Mouse (Mus musculus) G1E (cell line): ENCODE measurements around the gene Tshz2. TPM values are rescaled to one million over a fixed set of nuclear protein-coding genes. Genes with fewer than 3 reads are reported as not detected.
A peak's percentile ranks its signal among the peaks of the same experiment; 100 is the strongest.

Experiments used
- ATAC-seq: 2 replicates; pipeline ENCODE4 v1.8.0; 2016; ENCODE audit warnings: mild to moderate bottlenecking; ENCODE audit not compliant: insufficient number of reproducible peaks, poor library complexity, low FRiP score, severe bottlenecking; ENCODE audit errors: extremely low read depth
- DNase-seq: peaks from one replicate; pipeline ENCODE4 v3.0.0; 2012; ENCODE audit warnings: low spot score
- H3K27me3 ChIP-seq: 2 replicates; pipeline ENCODE4 v1.6.1; 2012; ENCODE audit warnings: mild to moderate bottlenecking, low read length, inconsistent platforms; ENCODE audit not compliant: insufficient read depth
- H3K36me3 ChIP-seq: replicated peaks from 2 replicates; pipeline ENCODE3; 2012; ENCODE audit warnings: mild to moderate bottlenecking, inconsistent platforms
- H3K4me1 ChIP-seq: 2 replicates; pipeline ENCODE4 v1.6.1; 2012; ENCODE audit warnings: low read depth, low read length, inconsistent platforms, mixed read lengths; ENCODE audit not compliant: insufficient read depth
- H3K4me3 ChIP-seq: 2 replicates; pipeline ENCODE4 v1.5.1; 2012; ENCODE audit warnings: low read depth, mild to moderate bottlenecking, inconsistent platforms, low read length, moderate library complexity, mixed read lengths
- H3K9me3 ChIP-seq: replicated peaks from 2 replicates; pipeline ENCODE4 v1.6.1; 2012; ENCODE audit warnings: inconsistent platforms
- CTCF ChIP-seq: IDR thresholded peaks from 2 replicates; pipeline ENCODE4 v1.5.1; 2012; ENCODE audit warnings: low read depth, low read length, inconsistent platforms, mixed read lengths
- GATA1 ChIP-seq: IDR thresholded peaks from 2 replicates; pipeline ENCODE4 v1.6.1; 2012; ENCODE audit warnings: borderline replicate concordance, low read length, inconsistent platforms, mixed read lengths
- GATA2 ChIP-seq: IDR thresholded peaks from 2 replicates; pipeline ENCODE4 v1.6.1; 2012; ENCODE audit warnings: low read depth, low read length, inconsistent platforms, borderline replicate concordance
- POLR2AphosphoS5 ChIP-seq: IDR thresholded peaks from 2 replicates; pipeline ENCODE4 v1.6.1; 2012; ENCODE audit warnings: low read depth, low read length, inconsistent platforms; ENCODE audit not compliant: insufficient replicate concordance
- TAL1 ChIP-seq: conservative IDR thresholded peaks from 2 replicates; pipeline ENCODE4 v1.6.1; 2012; ENCODE audit warnings: low read depth, low read length, inconsistent platforms, mixed read lengths
- polyA plus RNA-seq: library from polyadenylated mRNA; stranded (reverse); fragments of >175 nt; gene quantifications from 2 replicates; pipeline ENCODE4 v1.2.3, GENCODE M21; 2012
- total RNA-seq, 2 experiments: library from RNA; stranded (forward) in 1 of 2; stranded (reverse) in 1 of 2; fragments of 200-1000 nt in 1 of 2; fragments of >200 nt in 1 of 2; fragmentation: Nextera tagmentation in 1 of 2; gene quantifications; 2 replicates each; pipeline ENCODE4 v1.2.3; 2014 to 2017

The Tshz2 gene
- total and polyA plus RNA-seq, 3 experiments = 0.16 TPM; not detected in 2

- Histone ChIP-seq H3K4me3 (no peak overlapping the region), H3K4me1 (no peaks in the 10 kb centered on the region), H3K9me3 (peaks cover 82% of the 10 kb centered on the region), H3K36me3 (no peaks in the 10 kb centered on the region), H3K27me3 (no peaks in the 10 kb centered on the region)
- DNase-seq (no peak), ATAC-seq (no peak)
- TF ChIP-seq CTCF (no peak), GATA2 (no peak), TAL1 (no peak), POLR2AphosphoS5 (no peak), GATA1 (no peak)
Observed at GRCm38 (mm10) chr2:169783681-169784033, 150.8 kb downstream of the Tshz2 start.

GRCm38 (mm10) chr2:169787381-169787780 lies 154.6 kb downstream of the Tshz2 start:
- no peak overlapping the region for H3K4me3 ChIP-seq
- no peaks in the 10 kb centered on the region for H3K36me3 ChIP-seq
- H3K27me3 ChIP-seq = no peaks in the 10 kb centered on the region
- TF ChIP-seq POLR2AphosphoS5 = no peak
- TF ChIP-seq TAL1 = no peak
- TF ChIP-seq CTCF = no peak
- no peak for TF ChIP-seq GATA2
- TF ChIP-seq GATA1 = no peak
- H3K4me1 ChIP-seq = no peaks in the 10 kb centered on the region
- DNase-seq (no peak), ATAC-seq (no peak)
- peaks cover 77% of the 10 kb centered on the region for H3K9me3 ChIP-seq

DNA sequence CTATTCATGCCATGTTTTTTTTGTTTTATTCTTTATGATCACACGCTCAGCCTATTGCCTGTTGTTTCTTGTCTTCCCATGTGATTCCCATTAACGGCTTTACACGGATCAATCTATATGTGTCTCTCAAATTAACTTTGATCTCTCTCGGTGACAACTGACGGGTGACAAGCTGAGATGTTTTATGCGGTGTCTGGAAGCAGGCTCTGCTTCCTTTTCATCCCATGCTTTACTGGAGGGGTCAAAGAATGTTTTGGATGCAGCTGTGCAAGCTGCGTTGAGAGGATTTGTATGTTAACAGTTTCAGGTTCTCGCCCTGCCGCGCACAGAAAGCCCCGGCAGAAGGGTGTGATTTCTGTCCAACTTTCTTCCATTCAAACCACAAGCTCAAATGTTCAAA lies 155.1 kb downstream of the Tshz2 start:
- ATAC-seq (no peak), DNase-seq (no peak)
- TF ChIP-seq TAL1 = no peak
- no peak for TF ChIP-seq POLR2AphosphoS5
- no peak for TF ChIP-seq GATA1
- no peak for TF ChIP-seq GATA2
- TF ChIP-seq CTCF = no peak

GRCm38 (mm10) chr2:169790439-169791131 lies 157.8 kb downstream of the Tshz2 start:
- peaks cover 75% of the 10 kb centered on the region for H3K9me3 ChIP-seq
- H3K27me3 ChIP-seq = no peaks in the 10 kb centered on the region
- DNase-seq (no peak), ATAC-seq (no peak)
- no peak for TF ChIP-seq POLR2AphosphoS5
- TF ChIP-seq CTCF = no peak
- TF ChIP-seq GATA2 = no peak
- no peak for TF ChIP-seq TAL1
- TF ChIP-seq GATA1 = no peak
- no peaks in the 10 kb centered on the region for H3K36me3 ChIP-seq
- H3K4me3 ChIP-seq = 0 out of 2 replicates have a peak overlapping the region, but pooled peaks have one; percentile 20
- H3K4me1 ChIP-seq = no peaks in the 10 kb centered on the region

More for the DNA sequence above, 155.1 kb downstream of the Tshz2 start:
- H3K4me1 ChIP-seq = no peaks in the 10 kb centered on the region
- no peak overlapping the region for H3K4me3 ChIP-seq
- H3K9me3 ChIP-seq = peaks cover 77% of the 10 kb centered on the region
- no peaks in the 10 kb centered on the region for H3K36me3 ChIP-seq
- no peaks in the 10 kb centered on the region for H3K27me3 ChIP-seq

GRCm38 (mm10) chr2:169792706-169793105 lies 159.9 kb downstream of the Tshz2 start:
- Histone ChIP-seq H3K4me1 (no peaks in the 10 kb centered on the region), H3K27me3 (no peaks in the 10 kb centered on the region), H3K36me3 (no peaks in the 10 kb centered on the region), H3K4me3 (no peak overlapping the region), H3K9me3 (peaks cover 78% of the 10 kb centered on the region)
- ATAC-seq (no peak; the same call in 1 of the 2 replicates), DNase-seq (no peak)
- TF ChIP-seq GATA1 (no peak), CTCF (no peak), TAL1 (no peak), GATA2 (no peak)

DNA sequence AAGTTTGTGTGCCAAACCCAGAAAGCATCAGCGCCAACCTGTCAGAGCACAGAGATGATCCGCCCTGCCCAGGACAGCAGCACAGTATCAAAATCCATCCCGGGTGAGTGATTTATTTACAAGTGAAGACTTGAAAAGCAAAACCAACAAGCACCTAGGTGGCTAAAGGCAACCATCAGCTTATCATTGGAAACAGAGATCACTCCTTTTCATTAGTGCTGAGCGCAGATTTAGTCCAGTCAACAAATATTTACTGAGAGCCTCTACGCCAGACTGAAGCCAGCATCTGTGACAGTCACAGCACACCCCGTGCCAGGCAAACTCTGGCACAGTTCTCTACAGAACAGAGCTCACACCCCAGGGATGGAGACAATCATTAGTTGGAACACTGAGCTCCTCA lies 169.4 kb downstream of the Tshz2 start:
- no peak for TF ChIP-seq GATA1
- ATAC-seq (no peak), DNase-seq (no peak)
- Histone ChIP-seq H3K9me3 (peaks cover 81% of the 10 kb centered on the region), H3K27me3 (no peaks in the 10 kb centered on the region), H3K36me3 (no peaks in the 10 kb centered on the region), H3K4me1 (no peaks in the 10 kb centered on the region), H3K4me3 (no peak overlapping the region)

GRCm38 (mm10) chr2:169804380-169804779 lies 171.6 kb downstream of the Tshz2 start:
- no peak for DNase-seq
- Histone ChIP-seq H3K36me3 (no peaks in the 10 kb centered on the region), H3K9me3 (peaks cover 85% of the 10 kb centered on the region), H3K27me3 (no peaks in the 10 kb centered on the region), H3K4me3 (no peak overlapping the region), H3K4me1 (no peaks in the 10 kb centered on the region)
- TF ChIP-seq POLR2AphosphoS5 (no peak), TAL1 (no peak), CTCF (no peak), GATA2 (no peak), GATA1 (no peak)
- ATAC-seq = no peak
